Mouse (Mus musculus) heart, postnatal 25 days (tissue): ENCODE data around the gene Sdk2. TPM values are rescaled to one million over a fixed set of nuclear protein-coding genes. Genes with fewer than 3 reads are reported as not detected.

Experiments
- DNase-seq: peaks from one replicate; pipeline ENCODE4 v3.0.0; 2022; ENCODE audit warnings: low spot score
- intact Hi-C: fragments of 180-260 bp; cut with DNase I; formaldehyde crosslinking; loops from one replicate; pipeline ENCODE4 v1.15.1; 2025
- total RNA-seq, 2 experiments: library from RNA; stranded (reverse); gene quantifications; 2 replicates each; pipeline ENCODE4 v1.2.3; 2021

Gene Sdk2
- total RNA-seq, 2 experiments from 2014 or later = 1.2 to 2.0 TPM

GRCm38 (mm10) chr11:114050511-114050910 lies 16.3 kb downstream of the Sdk2 start:
- intact Hi-C loops = no loop called here
- DNase-seq = no peak

- intact Hi-C loops = no loop called here
- DNase-seq = no peak
These were observed 18.9 kb downstream of the Sdk2 start for GRCm38 (mm10) chr11:114047887-114048331.

GRCm38 (mm10) chr11:114046927-114047326 lies 19.9 kb downstream of the Sdk2 start:
- no peak for DNase-seq
- intact Hi-C loops = no loop called here

- no peak for DNase-seq
- intact Hi-C loops = no loop called here
These were observed 22.5 kb downstream of the Sdk2 start for GRCm38 (mm10) chr11:114044373-114044772.

- intact Hi-C loops = no loop called here
- DNase-seq = no peak
These were observed 23.3 kb downstream of the Sdk2 start for GRCm38 (mm10) chr11:114043530-114043929.

GRCm38 (mm10) chr11:114040391-114041035 lies 26.3 kb downstream of the Sdk2 start:
- no peak for DNase-seq
- intact Hi-C loops = no loop called here

- DNase-seq = no peak
- intact Hi-C loops = no loop called here
These were observed 28.8 kb downstream of the Sdk2 start for GRCm38 (mm10) chr11:114038036-114038435.

- DNase-seq = no peak
- intact Hi-C loops = no loop called here
These were observed 35.4 kb downstream of the Sdk2 start for GRCm38 (mm10) chr11:114031491-114031890.

- intact Hi-C loops = no loop called here
- DNase-seq = no peak
These were observed 36.6 kb downstream of the Sdk2 start for GRCm38 (mm10) chr11:114030214-114030613.

GRCm38 (mm10) chr11:114028512-114028911 lies 38.3 kb downstream of the Sdk2 start:
- intact Hi-C loops = no loop called here
- DNase-seq = no peak

GRCm38 (mm10) chr11:114028021-114028420 lies 38.8 kb downstream of the Sdk2 start:
- no peak for DNase-seq
- intact Hi-C loops = no loop called here

- intact Hi-C loops = no loop called here
- DNase-seq = no peak
These were observed 41.8 kb downstream of the Sdk2 start for GRCm38 (mm10) chr11:114025056-114025455.

GRCm38 (mm10) chr11:114023965-114024364 lies 42.9 kb downstream of the Sdk2 start:
- DNase-seq = peak; percentile 13

GRCm38 (mm10) chr11:114022166-114022565 lies 44.7 kb downstream of the Sdk2 start:
- intact Hi-C loops = no loop called here
- no peak for DNase-seq

More at GRCm38 (mm10) chr11:114023965-114024364, 42.9 kb downstream of the Sdk2 start:
- intact Hi-C loops = no loop called here

- DNase-seq = no peak
- intact Hi-C loops = no loop called here
These were observed 47.8 kb downstream of the Sdk2 start for GRCm38 (mm10) chr11:114019087-114019486.

- intact Hi-C loops = no loop called here
- DNase-seq = no peak
These were observed 49.9 kb downstream of the Sdk2 start for GRCm38 (mm10) chr11:114016889-114017392.

- no peak for DNase-seq
- intact Hi-C loops = no loop called here
These were observed 50.5 kb downstream of the Sdk2 start for GRCm38 (mm10) chr11:114016108-114016888.

- intact Hi-C loops = no loop called here
- no peak for DNase-seq
These were observed 55.3 kb downstream of the Sdk2 start for GRCm38 (mm10) chr11:114011523-114011922.

GRCm38 (mm10) chr11:114005879-114006278 lies 61.0 kb downstream of the Sdk2 start:
- no peak for DNase-seq
- intact Hi-C loops = no loop called here

- no peak for DNase-seq
- intact Hi-C loops = no loop called here
These were observed 62.2 kb downstream of the Sdk2 start for GRCm38 (mm10) chr11:114004651-114005050.

GRCm38 (mm10) chr11:114003195-114003594 lies 63.7 kb downstream of the Sdk2 start:
- DNase-seq = no peak

More at GRCm38 (mm10) chr11:114003195-114003594, 63.7 kb downstream of the Sdk2 start:
- intact Hi-C loops = no loop called here
